Mouse (Mus musculus) spleen, embryonic (tissue): Measurements from ENCODE around the gene Slc6a20a.
"Not testable (repeated sequence)": the region's sequence is repeated elsewhere in the genome, so short reads cannot be mapped to it uniquely, and the experiment has no call there.

ENCODE experiments used
- CTCF ChIA-PET: fragments of 350-600 bp; sonication (Branson Sonifier 250); formaldehyde crosslinking; loops from one replicate; lab custom pipeline; 2022; lab: Charles Lee

Slc6a20a gene

DNA sequence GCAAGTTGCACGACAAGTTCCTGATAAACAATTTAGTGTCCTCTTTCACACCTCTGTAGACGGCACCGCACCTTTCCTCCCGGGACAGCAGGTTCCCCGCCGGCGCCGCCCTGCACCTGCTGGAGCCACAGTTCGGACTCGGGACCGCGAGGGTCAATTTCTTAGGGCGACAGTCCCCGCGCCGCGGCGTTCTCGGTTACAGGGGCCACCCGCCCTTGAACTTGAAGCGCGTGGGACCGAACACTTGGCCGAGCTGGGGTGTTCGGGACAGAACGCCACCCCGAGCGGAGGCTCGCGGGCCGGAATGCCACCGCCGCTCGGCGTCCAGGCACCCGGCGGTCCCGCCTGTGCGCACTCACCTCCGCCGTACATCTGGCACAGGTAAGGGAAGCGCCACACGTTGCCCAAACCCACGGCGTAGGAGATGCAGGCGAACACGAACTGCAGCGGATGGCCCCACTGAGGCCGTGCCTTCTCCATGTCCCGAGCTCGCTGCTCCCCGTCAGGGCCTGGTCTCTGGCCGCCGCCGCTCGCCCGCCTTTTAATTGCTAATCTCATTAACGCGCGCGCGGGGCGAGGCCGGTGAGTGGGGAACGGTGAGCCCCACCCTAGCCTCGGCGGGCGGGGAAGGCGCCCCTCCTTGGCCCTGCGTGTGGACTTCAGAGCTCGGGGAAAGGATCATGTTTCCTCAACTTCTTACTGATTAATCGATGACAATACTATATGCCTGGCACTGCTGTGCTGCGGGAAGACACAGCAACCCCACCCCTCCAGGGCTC lies at the start of gene Slc6a20a, which contains the start of gene Ccr9:
Gene Slc6a20a, minus strand, starts transcription at position 559 of the 779 bp plus-strand sequence.
Gene Ccr9, plus strand, starts transcription at position 113 of the 779 bp plus-strand sequence.
- CTCF ChIA-PET, result no interaction called here

DNA sequence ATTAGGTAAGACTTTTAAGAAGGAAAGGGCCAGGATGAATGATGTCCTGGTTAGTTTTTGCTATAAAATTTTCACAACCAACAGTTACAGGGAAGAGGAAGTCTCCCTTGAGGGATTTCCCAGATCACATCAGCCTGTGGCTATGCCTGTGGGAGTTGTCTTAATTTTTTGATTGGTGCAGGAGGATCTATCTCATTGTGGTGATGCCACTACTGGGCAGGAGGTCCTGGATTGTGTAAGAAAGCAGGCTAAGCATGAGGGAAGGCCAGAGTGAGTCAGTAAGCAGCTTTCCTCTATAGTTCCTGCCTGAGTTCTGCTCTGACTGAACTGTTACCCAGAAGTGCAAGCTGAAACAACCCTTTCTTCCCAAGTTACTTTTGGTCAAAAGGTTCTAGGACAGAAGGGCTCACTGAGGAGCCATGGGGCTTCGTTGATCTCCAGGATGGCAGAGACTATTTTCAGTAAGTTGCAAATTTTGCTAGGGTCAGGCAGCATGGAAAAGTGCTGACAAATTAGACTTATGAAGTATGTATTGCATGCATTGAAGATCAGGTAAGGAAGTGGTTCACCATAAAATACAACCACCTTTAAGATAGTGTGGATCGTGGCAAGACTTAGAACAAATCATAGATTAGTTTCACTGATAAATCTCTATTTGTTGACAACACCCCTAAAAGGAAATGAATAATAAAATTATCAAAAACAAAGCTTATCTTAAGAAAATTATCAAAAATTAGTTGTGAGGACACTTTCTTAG lies 44.2 kb upstream of the Slc6a20a start:
- CTCF ChIA-PET, result interaction anchor here (0.6 kb wide), 1 partner anchor 296 kb away, joined by 3 read pairs; no protein-coding TSS in a partner anchor

DNA sequence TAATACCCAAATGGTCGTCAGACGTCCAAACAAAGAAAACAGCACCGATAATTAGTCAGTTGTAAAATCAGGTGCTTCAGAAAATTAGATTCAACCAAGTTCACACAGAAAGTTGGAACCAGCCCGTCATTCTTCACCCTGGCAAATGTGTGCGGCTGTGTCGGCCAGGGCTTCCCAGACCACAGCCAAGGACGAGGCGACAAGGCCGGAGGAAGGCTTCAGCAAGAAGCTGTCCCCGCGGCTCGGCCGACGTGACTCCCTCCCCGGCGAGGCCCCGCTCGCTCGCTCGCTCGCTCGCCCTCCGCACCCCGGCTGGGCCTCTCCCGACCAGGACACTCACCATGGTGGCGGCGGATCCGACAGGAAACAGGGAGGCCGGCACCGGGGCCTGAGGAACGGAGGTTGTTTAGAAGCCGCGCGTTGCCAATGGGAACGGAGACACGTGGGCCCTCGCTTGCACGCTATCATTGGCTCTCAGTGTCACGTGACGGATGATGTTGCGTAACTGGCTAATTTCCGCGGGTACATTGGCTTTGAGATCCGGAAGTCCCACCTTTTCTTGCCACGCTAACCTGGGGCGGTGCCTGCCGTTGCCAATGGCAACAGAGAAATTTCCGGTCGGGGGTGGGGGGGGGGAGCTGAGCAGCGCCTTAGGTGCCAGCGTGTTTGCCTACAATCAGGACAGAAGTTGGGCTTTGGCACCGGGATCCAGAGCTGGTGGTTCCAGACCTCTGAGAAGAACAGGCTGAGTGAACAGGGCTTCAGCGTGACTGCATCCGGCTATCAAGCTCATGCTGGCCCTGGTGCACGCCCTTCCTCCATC lies 38.7 kb upstream of the Slc6a20a start, which contains the start of gene Lztfl1:
Gene Lztfl1, minus strand, starts transcription at position 512 of the 823 bp plus-strand sequence.
- CTCF ChIA-PET, result interaction anchor here (0.6 to 0.8 kb wide), 3 partner anchors 12 to 344 kb away, joined by 3 to 5 read pairs (median 4); no protein-coding TSS in a partner anchor

DNA sequence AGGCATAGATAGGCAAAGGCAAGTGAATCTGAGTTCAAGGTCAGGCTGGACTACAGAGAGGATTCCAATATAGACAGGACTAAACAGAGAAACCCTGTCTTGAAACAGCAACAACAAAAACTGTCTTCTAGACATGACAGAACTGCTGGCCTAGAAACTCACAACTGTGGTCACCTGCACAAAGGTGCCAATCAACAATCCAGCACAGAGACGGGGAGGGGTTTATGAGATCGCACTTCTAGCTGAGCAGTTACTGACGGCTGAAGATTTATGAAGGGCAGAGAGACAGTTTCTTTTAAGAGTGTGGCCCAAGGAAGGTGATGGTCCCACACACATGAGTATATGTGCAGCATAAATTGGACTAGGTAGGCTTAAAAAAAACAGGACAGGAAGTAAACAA lies 37.6 kb upstream of the Slc6a20a start:
- CTCF ChIA-PET, result interaction anchor here (0.5 to 0.8 kb wide), 2 partner anchors 38 to 228 kb away, joined by 3 read pairs; no protein-coding TSS in a partner anchor

DNA sequence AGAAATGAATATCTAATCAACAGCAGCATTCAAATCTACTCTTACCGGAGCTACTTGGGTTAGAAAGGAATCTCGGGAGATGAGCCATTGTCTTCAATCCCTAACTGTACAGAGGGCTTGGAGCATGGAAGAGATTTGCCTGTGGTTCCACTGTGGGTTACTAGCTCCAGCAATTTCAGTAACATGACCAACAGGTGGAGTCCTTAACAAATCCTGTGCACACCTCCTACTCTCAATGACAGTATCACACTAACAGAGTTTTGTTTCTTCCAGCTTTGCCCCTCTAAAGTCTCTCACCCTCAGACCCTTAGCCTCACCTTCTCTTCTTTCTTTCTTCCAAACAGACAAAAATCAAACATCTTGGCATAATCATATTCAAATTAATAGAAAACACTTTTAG lies 34.4 kb upstream of the Slc6a20a start:
- CTCF ChIA-PET, result interaction anchor here (0.6 kb wide), 1 partner anchor 188 kb away, joined by 3 read pairs; no protein-coding TSS in a partner anchor

DNA sequence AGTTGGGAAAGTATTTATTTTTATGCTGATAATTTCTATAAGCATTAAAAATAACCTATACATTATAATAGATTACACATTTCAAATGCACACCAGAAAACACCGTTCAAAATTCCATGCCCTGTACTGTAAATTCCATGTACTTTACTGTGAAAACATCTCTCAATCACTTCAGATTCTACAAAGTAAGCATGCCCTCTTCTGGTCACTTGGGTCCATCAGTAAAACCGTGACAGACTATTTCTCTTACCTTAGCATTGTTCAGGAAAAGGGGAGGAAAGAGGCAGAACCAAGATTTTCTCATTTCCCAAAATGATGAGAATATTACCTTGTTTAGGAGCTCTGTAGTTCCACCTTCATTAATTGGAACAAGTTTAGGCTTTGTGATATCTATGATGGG lies 30.5 kb upstream of the Slc6a20a start:
- CTCF ChIA-PET, result no interaction called here

DNA sequence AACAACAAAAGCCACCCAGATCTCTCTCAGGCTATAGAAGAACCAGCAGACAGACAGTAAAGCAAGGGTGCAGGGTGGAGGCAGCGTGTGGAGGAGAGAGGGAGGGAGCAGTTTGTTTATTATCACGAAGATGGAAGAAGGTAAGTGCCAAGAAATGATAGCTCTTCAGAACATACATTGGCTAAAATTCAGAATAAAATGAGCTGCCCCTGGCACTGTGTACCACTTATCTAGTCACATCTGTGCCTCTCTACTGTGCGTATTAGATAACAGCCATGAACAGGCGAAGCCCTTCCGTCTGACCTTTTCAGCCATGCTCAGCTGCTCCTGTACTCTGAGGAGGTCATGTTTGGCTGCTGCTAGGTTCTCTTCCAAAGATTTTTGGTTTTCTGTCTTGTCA lies 23.1 kb upstream of the Slc6a20a start:
- CTCF ChIA-PET, result no interaction called here

DNA sequence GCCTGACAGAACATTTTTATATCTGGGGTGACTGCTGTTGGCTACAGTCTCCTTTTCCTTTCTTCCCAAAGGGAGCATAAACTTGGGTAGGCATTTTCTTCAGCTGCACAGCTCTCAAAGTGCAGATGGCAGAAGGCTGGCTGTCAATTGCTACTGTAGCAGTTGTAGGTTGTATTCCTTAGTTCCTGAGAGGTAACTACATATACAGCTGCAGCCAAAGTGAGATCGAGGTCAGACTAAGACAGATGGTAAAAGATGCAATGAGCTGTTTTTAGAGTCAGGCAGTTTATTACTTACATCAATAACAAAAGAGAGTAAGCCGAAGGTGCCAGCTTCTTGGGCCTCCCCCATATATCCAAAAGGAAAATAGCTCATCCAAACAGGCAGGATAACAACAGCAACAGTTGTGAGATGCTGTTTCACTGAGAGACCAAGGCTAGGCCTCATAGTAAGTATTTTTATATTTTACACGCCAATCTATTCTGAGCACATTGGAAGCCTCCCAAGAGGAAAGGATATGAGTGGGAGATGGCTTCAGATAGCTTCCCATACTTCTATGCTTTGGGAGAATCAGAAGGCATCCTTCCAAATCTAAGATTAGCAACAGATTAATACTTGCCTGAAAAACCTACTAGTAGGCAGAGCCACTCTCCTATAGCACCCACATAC lies 17.1 kb upstream of the Slc6a20a start:
- CTCF ChIA-PET, result interaction anchor here (0.6 kb wide), 1 partner anchor 14 kb away, joined by 3 read pairs; no protein-coding TSS in a partner anchor

DNA sequence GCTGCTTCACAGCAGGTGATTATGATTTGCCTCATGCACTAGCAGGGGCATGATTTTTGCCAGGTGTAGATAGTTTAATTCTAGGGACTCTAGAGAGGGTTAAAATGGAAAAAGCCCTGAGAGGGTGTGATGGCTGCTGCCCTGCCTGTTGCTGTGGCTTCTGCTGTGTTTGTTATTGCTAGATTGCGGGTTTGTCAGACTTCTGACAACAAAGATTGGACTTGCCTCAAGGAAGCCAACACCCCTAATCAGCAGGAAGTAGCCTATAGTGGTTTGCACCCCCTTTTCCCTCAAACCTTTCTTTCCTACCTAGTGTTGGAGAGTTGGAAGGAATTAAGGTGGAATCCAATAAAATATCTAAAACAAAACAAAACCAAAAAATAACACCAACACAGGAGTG lies 9.5 kb upstream of the Slc6a20a start:
- CTCF ChIA-PET, result no interaction called here

DNA sequence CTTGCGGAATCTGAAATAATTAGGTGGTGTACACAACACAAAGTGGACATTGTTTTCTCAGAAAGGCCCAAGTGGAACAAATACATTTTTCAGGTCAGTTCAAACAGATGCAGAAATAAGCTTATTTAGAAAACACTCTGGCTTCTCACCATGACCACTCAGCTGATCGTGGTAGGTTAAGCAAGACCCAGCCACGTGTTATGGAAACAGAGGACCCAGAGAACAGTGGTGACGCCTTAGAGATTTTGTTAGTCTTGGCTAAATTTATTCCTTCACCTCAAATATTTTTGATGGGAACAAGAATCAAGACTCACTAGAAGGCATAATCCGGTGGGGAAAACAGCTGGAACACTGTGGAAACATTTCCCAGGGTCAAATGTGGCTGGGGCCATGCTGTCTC lies 7.5 kb upstream of the Slc6a20a start:
- CTCF ChIA-PET, result no interaction called here

DNA sequence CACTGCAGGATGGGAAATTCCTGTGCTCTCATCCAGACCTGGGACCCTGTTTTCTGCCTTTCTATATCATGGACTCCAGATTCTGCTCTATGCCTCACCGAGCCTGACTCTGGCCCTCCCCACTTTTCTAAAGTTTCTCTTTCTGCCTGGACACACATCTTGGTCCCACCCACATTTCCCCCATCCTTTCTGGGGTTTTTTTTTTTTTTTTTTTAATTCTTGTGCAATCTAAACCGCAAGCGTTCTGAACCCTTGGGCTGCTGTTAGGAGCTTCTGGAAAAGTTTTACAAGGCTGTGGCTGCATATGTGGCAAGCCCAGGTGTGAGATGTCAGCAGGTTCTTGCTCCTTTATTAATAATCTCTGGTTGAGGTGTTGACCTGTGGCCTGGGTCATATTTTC lies 5.0 kb upstream of the Slc6a20a start:
- CTCF ChIA-PET, result no interaction called here

DNA sequence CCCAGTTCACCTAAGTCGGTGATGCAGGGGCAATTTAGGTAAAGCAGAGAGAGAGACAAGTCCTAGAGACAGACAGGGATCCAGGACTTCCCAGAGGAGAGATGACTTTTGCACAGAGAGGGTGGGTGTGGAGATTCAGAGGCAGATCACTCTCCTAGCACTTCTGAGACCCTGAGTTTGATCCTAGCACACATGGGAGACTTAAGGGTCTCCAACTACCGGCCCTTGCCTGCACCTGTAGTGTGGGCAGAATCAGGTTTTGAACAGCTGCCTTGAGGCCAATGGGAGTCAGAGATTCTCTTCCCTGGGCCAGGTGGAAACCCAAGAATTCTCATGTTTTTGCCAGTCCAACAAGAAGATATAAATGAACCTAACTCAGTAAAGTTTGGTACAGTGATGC lies 513 bp upstream of the Slc6a20a start:
- CTCF ChIA-PET, result no interaction called here

DNA sequence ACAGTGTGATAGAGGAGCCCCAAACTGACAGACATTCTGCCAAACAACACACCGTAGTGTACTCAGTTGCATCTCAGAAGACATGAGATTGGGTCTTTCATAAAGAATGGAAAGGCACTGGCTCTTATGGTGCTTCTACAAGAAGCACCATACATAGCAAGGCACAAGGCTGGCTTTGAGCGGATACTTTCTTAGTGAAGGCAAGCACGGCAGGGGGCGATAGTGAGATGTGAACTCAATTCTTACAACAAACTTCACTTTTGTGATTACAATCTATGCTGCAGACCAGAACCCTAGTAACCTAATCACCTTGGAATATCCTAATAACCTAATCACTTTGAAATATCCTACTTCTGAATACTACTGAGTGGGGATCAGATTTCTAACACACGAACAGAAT lies 13.0 kb downstream of the Slc6a20a start:
- CTCF ChIA-PET, result no interaction called here

DNA sequence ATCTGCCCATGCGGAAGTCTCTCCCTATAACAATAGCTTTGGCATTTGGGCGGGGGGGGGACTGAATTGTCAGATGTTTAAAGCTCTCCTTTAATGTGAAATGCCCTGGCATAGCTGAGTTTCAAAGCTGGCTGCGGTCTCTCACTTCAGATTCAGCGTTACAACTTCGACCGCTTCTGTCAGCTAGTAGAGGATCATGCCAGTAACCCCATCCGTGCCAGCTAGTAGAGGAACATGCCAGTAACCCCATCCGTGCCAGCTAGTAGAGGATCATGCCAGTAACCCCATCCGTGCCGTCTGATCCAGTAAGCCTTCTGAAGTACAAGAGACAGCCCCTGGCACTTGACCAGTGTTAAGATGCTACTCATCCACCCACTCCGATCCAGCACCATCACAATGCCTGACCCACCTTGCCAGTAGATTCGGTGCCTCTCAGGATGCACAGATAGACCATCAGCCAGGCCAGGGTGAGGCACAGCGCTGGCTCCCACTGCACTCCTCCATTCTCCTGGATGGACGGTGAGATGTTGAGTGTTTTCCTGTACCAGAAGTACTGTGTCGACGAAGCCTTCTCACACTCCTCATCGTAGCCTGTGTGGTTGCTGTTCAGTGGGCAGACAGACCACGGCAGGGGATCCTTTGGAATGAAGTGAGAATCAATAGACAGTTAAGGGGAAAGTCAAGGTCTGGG lies 18.6 kb downstream of the Slc6a20a start:
- CTCF ChIA-PET, result not testable (repeated sequence)

DNA sequence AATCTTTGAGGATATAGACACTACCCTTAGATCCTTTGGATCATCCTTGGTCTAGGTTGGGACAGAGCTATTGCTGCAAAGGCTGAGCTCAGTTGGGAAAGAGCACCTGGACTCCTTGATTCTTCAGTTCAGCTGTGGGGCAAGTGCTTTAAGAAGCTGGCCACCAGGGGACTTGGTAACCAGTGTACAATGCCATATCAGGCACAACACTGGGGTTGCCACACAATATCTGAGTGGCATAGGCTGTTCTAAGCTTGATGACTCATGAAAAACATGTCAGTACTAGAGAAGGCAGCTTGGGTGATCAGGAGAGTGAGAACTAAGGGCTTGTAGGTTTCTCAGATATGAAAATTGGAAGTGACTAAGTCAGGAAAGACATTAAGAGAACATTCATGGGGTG lies 19.7 kb downstream of the Slc6a20a start:
- CTCF ChIA-PET, result no interaction called here

DNA sequence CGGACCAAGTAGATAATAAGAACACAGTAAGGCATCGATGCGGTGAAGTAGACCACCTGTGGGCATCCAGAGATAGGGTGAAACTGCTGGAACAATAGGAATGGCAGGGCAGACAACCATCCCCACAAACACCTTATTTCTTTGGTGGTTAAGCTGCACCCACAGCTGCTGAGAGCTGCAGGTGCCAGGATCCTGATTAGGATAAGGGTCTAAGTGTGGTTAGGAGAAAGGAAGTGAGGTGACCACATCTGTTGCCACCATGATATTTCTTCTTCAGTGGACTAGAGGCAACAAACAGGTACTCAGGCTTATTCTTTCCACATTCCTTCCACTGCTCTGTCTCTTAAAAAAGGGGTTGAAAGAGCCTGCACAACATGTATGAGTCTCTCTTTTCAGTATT lies 21.2 kb downstream of the Slc6a20a start:
- CTCF ChIA-PET, result interaction anchor here (0.6 kb wide), 2 partner anchors 8 to 117 kb away, joined by 3 read pairs; no protein-coding TSS in a partner anchor

DNA sequence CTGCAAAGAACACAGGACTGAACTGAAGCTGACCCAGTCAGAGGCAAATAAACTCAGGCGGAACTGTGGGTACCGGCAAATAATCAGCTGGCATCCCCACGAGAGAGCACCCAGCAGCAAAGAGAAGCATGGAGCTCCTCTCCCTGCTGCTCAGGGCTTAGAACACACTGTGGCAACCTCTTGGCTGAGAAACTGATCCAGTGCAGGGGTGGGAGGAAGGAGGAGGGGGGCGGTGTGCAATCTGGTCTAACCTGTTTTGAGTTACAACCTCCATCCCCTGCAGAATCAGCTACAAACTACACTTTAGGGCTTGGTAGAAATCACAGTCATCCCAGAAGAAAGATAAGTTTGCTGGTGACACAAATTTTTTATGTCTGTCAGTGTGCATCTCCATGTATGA lies 27.3 kb downstream of the Slc6a20a start:
- CTCF ChIA-PET, result no interaction called here

DNA sequence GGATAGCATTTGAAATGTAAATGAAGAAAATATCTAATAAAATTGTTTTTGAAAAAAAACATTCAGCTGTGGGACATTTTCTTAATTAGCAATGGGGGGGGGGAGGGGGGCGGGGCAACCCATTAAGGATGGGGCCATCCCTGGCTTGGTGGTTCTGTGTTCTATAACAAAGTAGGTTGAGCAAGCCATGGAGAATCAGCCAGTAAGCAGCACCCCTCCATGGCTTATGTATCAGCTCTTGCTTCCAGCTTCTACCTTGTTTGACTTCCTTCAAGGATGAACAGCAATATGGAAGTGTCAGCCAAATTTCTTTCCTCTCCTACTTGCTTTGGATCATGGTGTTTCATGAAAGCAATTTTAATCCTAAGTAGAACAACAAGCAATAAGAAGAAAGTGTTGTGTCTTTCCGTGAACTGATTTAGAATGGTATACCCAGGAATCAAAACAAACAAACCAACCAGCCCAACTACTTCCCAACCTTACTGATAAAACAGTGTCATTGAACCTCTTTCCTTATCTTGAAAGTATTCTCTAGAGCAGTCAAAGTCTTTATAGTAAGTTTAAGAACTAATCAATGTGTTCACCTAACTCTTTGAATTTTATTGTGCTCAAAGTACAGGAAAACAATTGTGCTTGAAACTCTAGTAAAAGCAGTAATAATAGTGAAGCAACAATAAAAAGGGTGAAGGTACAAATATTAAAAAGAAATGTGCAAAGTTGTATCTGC lies 28.7 kb downstream of the Slc6a20a start:
- CTCF ChIA-PET, result no interaction called here

DNA sequence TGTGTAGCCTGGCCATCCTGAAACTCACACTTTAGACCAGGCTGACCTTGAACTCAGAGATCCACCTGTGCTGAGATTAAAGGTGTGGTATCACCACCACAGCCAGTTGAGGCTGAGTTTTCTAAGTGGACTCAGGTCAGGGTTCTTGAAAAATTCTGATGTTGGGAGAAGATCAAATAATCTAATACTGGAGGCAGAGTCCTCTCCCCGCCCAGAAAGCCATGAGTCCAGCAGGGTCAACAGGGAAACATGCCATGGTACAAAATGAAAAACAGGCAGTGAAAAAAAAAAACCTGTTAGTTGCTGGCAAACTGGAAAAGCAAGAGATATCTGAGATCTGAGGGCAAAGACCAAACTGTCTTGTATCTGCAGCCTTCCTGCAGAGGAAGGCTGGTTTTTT lies 38.6 kb downstream of the Slc6a20a start:
- CTCF ChIA-PET, result no interaction called here

DNA sequence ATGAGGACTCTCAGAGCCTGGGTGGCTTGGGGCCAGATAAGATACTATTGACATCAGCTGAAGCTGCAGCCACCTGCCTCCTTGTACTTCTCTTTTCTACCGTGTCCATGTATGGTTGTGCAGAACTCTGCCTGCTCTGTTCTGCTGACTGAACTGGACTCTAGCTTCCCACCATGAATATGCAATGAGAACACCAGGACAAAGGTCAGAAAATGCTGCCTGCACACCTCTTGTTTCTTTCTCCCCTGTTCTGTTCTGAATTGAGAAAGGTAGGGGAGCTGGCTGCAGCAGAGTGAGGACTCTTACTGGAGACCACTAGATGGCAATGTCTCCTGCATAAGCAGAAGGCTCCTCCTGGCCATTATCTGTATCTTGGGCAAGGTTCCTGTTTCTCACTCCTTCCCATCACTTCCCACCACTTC lies 40.0 kb downstream of the Slc6a20a start:
- CTCF ChIA-PET, result no interaction called here
